Mouse (Mus musculus) embryonic stem cell, embryonic (primary cell): ENCODE data around the gene Lingo1.

Source experiments
- CTCF ChIA-PET, 4 experiments: fragments of 300-600 bp in 2 of 4; fragments of 350-600 bp in 2 of 4; sonication (Branson Sonifier 250); formaldehyde crosslinking; loops; one replicate each; lab custom pipeline; 2022; ENCODE audit warnings: inconsistent platforms in 2 of 4; lab: Charles Lee
- POLR2A ChIA-PET, 4 experiments: fragments of 300-600 bp in 2 of 4; fragments of 350-600 bp in 2 of 4; sonication (Branson Sonifier 250); formaldehyde crosslinking; loops; one replicate each; lab custom pipeline; 2022; ENCODE audit warnings: antibody characterized with exemption in 4 of 4, inconsistent platforms in 1 of 4; lab: Charles Lee

Gene Lingo1

GRCm38 (mm10) chr9:56746195-56746925, 49.9 kb downstream of the Lingo1 start:
- CTCF ChIA-PET = interaction anchor here in 2 of 4 experiments (1.0 to 2.1 kb wide), 4 partner anchors 20 to 111 kb away, joined by 3 to 9 read pairs (median 4); no protein-coding TSS in a partner anchor
- POLR2A ChIA-PET = interaction anchor here in 1 of 4 experiments (0.6 to 1.7 kb wide), 2 partner anchors 17 to 682 kb away, joined by 3 to 4 read pairs; no protein-coding TSS in a partner anchor

- ChIA-PET CTCF (no interaction called here), POLR2A (no interaction called here)
Measured at GRCm38 (mm10) chr9:56744369-56744768, 51.9 kb downstream of the Lingo1 start.

- ChIA-PET CTCF (interaction anchor here in 1 of 4 experiments (0.7 kb wide), 1 partner anchor 894 kb away, joined by 3 read pairs; no protein-coding TSS in a partner anchor), POLR2A (no interaction called here)
Measured at GRCm38 (mm10) chr9:56739181-56739737, 57.0 kb downstream of the Lingo1 start.

- CTCF ChIA-PET = interaction anchor here in 2 of 4 experiments (0.7 to 1.5 kb wide), 6 partner anchors 9 to 894 kb away, joined by 3 to 4 read pairs (median 3); no protein-coding TSS in a partner anchor
- POLR2A ChIA-PET = interaction anchor here in 1 of 4 experiments (0.6 kb wide), 1 partner anchor 399 kb away, joined by 3 read pairs; no protein-coding TSS in a partner anchor
Measured at GRCm38 (mm10) chr9:56738261-56739171, 57.8 kb downstream of the Lingo1 start.

- ChIA-PET POLR2A (interaction anchor here in 1 of 4 experiments (0.6 kb wide), 1 partner anchor 329 kb away, joined by 6 read pairs; no protein-coding TSS in a partner anchor), CTCF (interaction anchor here in 2 of 4 experiments (0.6 to 1.6 kb wide), 2 partner anchors 9 to 109 kb away, joined by 3 to 4 read pairs; no protein-coding TSS in a partner anchor)
Measured at GRCm38 (mm10) chr9:56734398-56734797, 61.9 kb downstream of the Lingo1 start.

GRCm38 (mm10) chr9:56730997-56731396, 65.3 kb downstream of the Lingo1 start:
- CTCF ChIA-PET = interaction anchor here in 3 of 4 experiments (0.6 to 2.1 kb wide), 5 partner anchors 14 to 101 kb away, joined by 3 to 11 read pairs (median 3); no protein-coding TSS in a partner anchor

GRCm38 (mm10) chr9:56729145-56729544, 67.1 kb downstream of the Lingo1 start:
- ChIA-PET POLR2A (no interaction called here), CTCF (interaction anchor here in 2 of 4 experiments (1.0 to 2.1 kb wide), 6 partner anchors 9 to 611 kb away, joined by 3 to 7 read pairs (median 4); no protein-coding TSS in a partner anchor)

More at GRCm38 (mm10) chr9:56730997-56731396, 65.3 kb downstream of the Lingo1 start:
- POLR2A ChIA-PET = interaction anchor here in 1 of 4 experiments (0.9 kb wide), 1 partner anchor 11 kb away, joined by 3 read pairs; no protein-coding TSS in a partner anchor

GRCm38 (mm10) chr9:56727703-56728684, 68.3 kb downstream of the Lingo1 start:
- ChIA-PET POLR2A (interaction anchor here in 1 of 4 experiments (1.4 kb wide), 1 partner anchor 17 kb away, joined by 3 read pairs; no protein-coding TSS in a partner anchor), CTCF (interaction anchor here in 2 of 4 experiments (1.0 to 3.2 kb wide), 5 partner anchors 19 to 92 kb away, joined by 3 to 28 read pairs (median 7); partner anchors contain the start of gene Lingo1 (in 1 of the 2))

GRCm38 (mm10) chr9:56725814-56726213, 70.5 kb downstream of the Lingo1 start:
- CTCF ChIA-PET = interaction anchor here (0.5 to 3.2 kb wide), 30 partner anchors 9 to 1279 kb away, joined by 3 to 28 read pairs (median 4); partner anchors contain the start of gene Lingo1 (in 1 of the 4)
- POLR2A ChIA-PET = interaction anchor here in 2 of 4 experiments (0.8 to 0.9 kb wide), 2 partner anchors 91 to 122 kb away, joined by 3 read pairs; no protein-coding TSS in a partner anchor

GRCm38 (mm10) chr9:56722089-56722825, 74.0 kb downstream of the Lingo1 start:
- POLR2A ChIA-PET = no interaction called here

GRCm38 (mm10) chr9:56718984-56719383, 77.3 kb downstream of the Lingo1 start:
- ChIA-PET CTCF (interaction anchor here in 2 of 4 experiments (0.5 to 0.7 kb wide), 2 partner anchors 57 to 166 kb away, joined by 4 to 5 read pairs; no protein-coding TSS in a partner anchor), POLR2A (no interaction called here)

More at GRCm38 (mm10) chr9:56722089-56722825, 74.0 kb downstream of the Lingo1 start:
- CTCF ChIA-PET = interaction anchor here in 2 of 4 experiments (0.6 to 1.3 kb wide), 2 partner anchors 52 to 86 kb away, joined by 3 to 4 read pairs; no protein-coding TSS in a partner anchor

- ChIA-PET POLR2A (no interaction called here), CTCF (interaction anchor here in 2 of 4 experiments (0.6 to 1.1 kb wide), 2 partner anchors 14 to 82 kb away, joined by 3 to 11 read pairs; no protein-coding TSS in a partner anchor)
Measured at GRCm38 (mm10) chr9:56716565-56716964, 79.7 kb downstream of the Lingo1 start.

- CTCF ChIA-PET = interaction anchor here in 3 of 4 experiments (0.5 to 1.1 kb wide), 4 partner anchors 15 to 1669 kb away, joined by 3 to 11 read pairs (median 6); no protein-coding TSS in a partner anchor
Measured at GRCm38 (mm10) chr9:56716066-56716465, 80.2 kb downstream of the Lingo1 start.

GRCm38 (mm10) chr9:56714391-56714790, 81.9 kb downstream of the Lingo1 start:
- POLR2A ChIA-PET = no interaction called here

More at GRCm38 (mm10) chr9:56716066-56716465, 80.2 kb downstream of the Lingo1 start:
- POLR2A ChIA-PET = no interaction called here

GRCm38 (mm10) chr9:56712667-56713369, 83.5 kb downstream of the Lingo1 start:
- POLR2A ChIA-PET = no interaction called here

More at GRCm38 (mm10) chr9:56714391-56714790, 81.9 kb downstream of the Lingo1 start:
- CTCF ChIA-PET = no interaction called here

More at GRCm38 (mm10) chr9:56712667-56713369, 83.5 kb downstream of the Lingo1 start:
- CTCF ChIA-PET = interaction anchor here in 1 of 4 experiments (0.6 to 1.0 kb wide), 2 partner anchors 13 to 76 kb away, joined by 3 to 4 read pairs; no protein-coding TSS in a partner anchor
